Comparison of ENCODE assay signal across 8 mouse cellular contexts in the genomic region with DNA sequence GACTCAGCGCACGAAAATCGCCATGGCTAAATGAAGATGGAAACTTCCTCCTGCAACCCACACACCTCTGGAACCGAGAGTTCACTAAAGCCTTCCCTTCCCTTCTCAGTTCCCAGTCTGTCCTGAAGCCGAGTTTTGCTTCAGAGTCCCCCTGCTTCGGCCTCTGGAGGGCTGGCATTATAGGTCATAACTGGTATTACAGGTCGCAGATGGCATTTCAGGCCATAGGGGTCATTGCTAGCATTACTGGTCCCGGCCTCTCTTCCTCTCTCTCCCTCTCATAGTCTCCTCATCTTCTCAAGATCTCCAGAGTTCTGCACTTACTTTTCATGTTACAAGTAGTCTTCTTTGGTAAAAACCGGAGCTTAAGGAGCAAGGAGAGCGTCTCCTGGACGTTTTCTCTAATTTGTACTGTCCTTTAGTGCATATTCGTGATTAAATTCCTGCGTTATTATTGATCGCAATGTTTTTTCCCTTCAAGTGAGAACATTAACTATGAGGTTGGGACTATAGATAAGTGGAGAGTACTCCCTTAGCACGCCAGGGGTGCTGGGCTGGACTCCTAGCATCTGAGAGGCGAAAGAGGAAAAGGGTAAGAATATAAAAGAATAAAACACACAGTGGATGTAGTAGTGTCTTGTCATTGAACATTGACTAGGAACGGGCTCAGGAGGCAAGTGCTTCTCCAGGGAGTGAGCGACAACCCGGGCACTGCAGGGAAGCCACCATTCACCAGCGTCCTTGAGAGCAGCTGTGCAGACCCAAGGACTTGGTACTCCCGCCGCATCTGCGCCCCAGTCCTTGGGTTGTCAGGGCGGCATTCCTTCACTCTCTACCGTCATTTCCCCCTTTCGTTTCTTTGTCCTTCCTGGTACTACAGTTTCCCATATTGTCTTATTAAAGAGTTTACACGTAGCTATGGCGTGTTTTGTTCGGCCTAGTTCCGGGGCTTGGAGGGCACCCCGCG. TPM values are rescaled to one million over a fixed set of nuclear protein-coding genes. Genes with fewer than 3 reads are reported as not detected.
DNase-seq lines count a peak whose midpoint lies in the region; ATAC-seq lines count a peak whose summit lies in the region.

No protein-coding gene starts in this region.

- 19% methylated on average over 32 of the region's 32 CpGs for WGBS in heart, embryonic 15.5 days
- WGBS in embryonic facial prominence, embryonic 12.5 days: 10% methylated on average over 32 of the region's 32 CpGs
- 20% methylated on average over 32 of the region's 32 CpGs for whole genome bisulfite sequencing in intestine, embryonic 15.5 days
- WGBS in liver, embryonic 16.5 days (ENCODE audit: insufficient replicate concordance): 16% methylated on average over 32 of the region's 32 CpGs

- H3K9ac ChIP-seq in heart, embryonic 15.5 days: peak overlapping the region; percentile 76
- peak overlapping the region; percentile 85 for H3K9ac ChIP-seq in embryonic facial prominence, embryonic 12.5 days
- H3K9ac ChIP-seq in intestine, embryonic 15.5 days: peak overlapping the region; percentile 94
- H3K9ac ChIP-seq in liver, embryonic 16.5 days (ENCODE audit: low read depth, low read length): peak overlapping the region; percentile 67

- peaks cover 38% of the 10 kb centered on the region for H3K4me1 ChIP-seq in heart, embryonic 15.5 days (replicated peaks)
- H3K4me1 ChIP-seq in embryonic facial prominence, embryonic 12.5 days: peaks cover 15% of the 10 kb centered on the region
- peaks cover 11% of the 10 kb centered on the region for H3K4me1 ChIP-seq in intestine, embryonic 15.5 days (replicated peaks)
- H3K4me1 ChIP-seq in liver, embryonic 16.5 days (ENCODE audit: control insufficient read depth, low read depth, low read length): peaks cover 19% of the 10 kb centered on the region

- peak overlapping the region; percentile 77 for H3K4me2 ChIP-seq in heart, embryonic 15.5 days
- peak overlapping the region; percentile 66 for H3K4me2 ChIP-seq in embryonic facial prominence, embryonic 12.5 days (replicated peaks)
- peak overlapping the region; percentile 81 for H3K4me2 ChIP-seq in intestine, embryonic 15.5 days (replicated peaks)
- peak overlapping the region; percentile 70 for H3K4me2 ChIP-seq in liver, embryonic 16.5 days (ENCODE audit: low read depth, low read length)

- intact Hi-C loops in heart, postnatal 25 days (cut with DNase I): loop anchor here (2.0 to 5.0 kb wide), 3 partner anchors 41 to 152 kb away; no protein-coding TSS in a partner anchor

- no peaks in the 10 kb centered on the region for H3K9me3 ChIP-seq in heart, embryonic 15.5 days (replicated peaks)
- H3K9me3 ChIP-seq in embryonic facial prominence, embryonic 12.5 days: no peaks in the 10 kb centered on the region
- H3K9me3 ChIP-seq in intestine, embryonic 15.5 days: no peaks in the 10 kb centered on the region
- no peaks in the 10 kb centered on the region for H3K9me3 ChIP-seq in liver, embryonic 16.5 days (replicated peaks; ENCODE audit: control insufficient read depth, low read length)

- no peaks in the 10 kb centered on the region for H3K27me3 ChIP-seq in heart, embryonic 15.5 days
- no peaks in the 10 kb centered on the region for H3K27me3 ChIP-seq in embryonic facial prominence, embryonic 12.5 days
- no peaks in the 10 kb centered on the region for H3K27me3 ChIP-seq in intestine, embryonic 15.5 days (replicated peaks)
- H3K27me3 ChIP-seq in liver, embryonic 16.5 days (ENCODE audit: control insufficient read depth, insufficient read depth, low read depth, low read length): peaks cover 18% of the 10 kb centered on the region

- peak overlapping the region; percentile 81 for H3K27ac ChIP-seq in heart, embryonic 15.5 days
- H3K27ac ChIP-seq in embryonic facial prominence, embryonic 12.5 days: peak overlapping the region; percentile 79
- H3K27ac ChIP-seq in intestine, embryonic 15.5 days: peak overlapping the region; percentile 85
- peak overlapping the region; percentile 60 for H3K27ac ChIP-seq in liver, embryonic 16.5 days (ENCODE audit: low read length)

- H3K36me3 ChIP-seq in heart, embryonic 15.5 days: no peaks in the 10 kb centered on the region
- H3K36me3 ChIP-seq in embryonic facial prominence, embryonic 12.5 days: no peaks in the 10 kb centered on the region
- no peaks in the 10 kb centered on the region for H3K36me3 ChIP-seq in intestine, embryonic 15.5 days
- no peaks in the 10 kb centered on the region for H3K36me3 ChIP-seq in liver, embryonic 16.5 days (ENCODE audit: control insufficient read depth, insufficient read depth)

- peak overlapping the region; percentile 61 for H3K4me3 ChIP-seq in heart, embryonic 15.5 days
- peak overlapping the region; percentile 76 for H3K4me3 ChIP-seq in embryonic facial prominence, embryonic 12.5 days
- peak overlapping the region; percentile 83 for H3K4me3 ChIP-seq in intestine, embryonic 15.5 days (replicated peaks)
- peak overlapping the region; percentile 66 for H3K4me3 ChIP-seq in liver, embryonic 16.5 days (ENCODE audit: low read depth, low read length)

- DNase-seq in heart, postnatal 25 days (ENCODE audit: low spot score): no peak
- DNase-seq in MN1 (ENCODE audit: low spot score): peak; percentile 78
- peak; percentile 62 for DNase-seq in retina, embryonic 14.5 days (ENCODE audit: low spot score)
- no peak for DNase-seq in c-Kit-positive CD71-positive TER-119-positive erythroid progenitor cells, embryonic 14.5 days (ENCODE audit: low spot score)

- peak; percentile 25 for ATAC-seq in heart, embryonic 15.5 days (replicated peaks; ENCODE audit: insufficient number of reproducible peaks, insufficient read depth, low FRiP score, low read depth)
- ATAC-seq in embryonic facial prominence, embryonic 12.5 days (ENCODE audit: insufficient number of reproducible peaks, insufficient read depth, low FRiP score, low TSS enrichment): peak; percentile 41; the same call in 1 of the 2 replicates
- peak; percentile 42 for ATAC-seq in intestine, embryonic 15.5 days
- ATAC-seq in liver, embryonic 16.5 days (ENCODE audit: low read depth): peak; percentile 7; the same call in 1 of the 2 replicates

RNA-seq across cellular contexts. Expression of gene Ano6, which starts 0.8 kb away (rescaled TPM):
- 27.2 and 34.4 TPM in 2 replicates for polyA plus RNA-seq in heart, embryonic 15.5 days (2015; fragmentation: Nextera tagmentation; extraction: Ambion mirVana)
- 10 to 100 TPM; 21.1 to 25.9 TPM for total RNA-seq in heart, postnatal 25 days (2021)
- polyA plus RNA-seq in embryonic facial prominence, embryonic 12.5 days (2016; fragmentation: Nextera tagmentation; extraction: Ambion mirVana): 51.4 and 52.2 TPM in 2 replicates
- polyA plus RNA-seq in intestine, embryonic 15.5 days (2015; fragmentation: Nextera tagmentation; extraction: Ambion mirVana): 50.4 and 53.8 TPM in 2 replicates
- polyA plus RNA-seq in liver, embryonic 16.5 days (2015; fragmentation: Nextera tagmentation; extraction: Ambion mirVana): 9.2 and 10.5 TPM in 2 replicates

Comparison
In these comparisons a context has a peak if more than half of its experiments do, and no peak if none do; other contexts are left out.
1. DNase-seq: peak in MN1 (single experiment) and retina, embryonic 14.5 days (single experiment); none in heart, postnatal 25 days (single experiment) and c-Kit-positive CD71-positive TER-119-positive erythroid progenitor cells, embryonic 14.5 days (single experiment).
2. Peak in every context shown above with its lines, with median percentiles within 50 percentile points of each other: ATAC-seq, H3K27ac ChIP-seq, H3K4me2 ChIP-seq, H3K4me3 ChIP-seq and H3K9ac ChIP-seq.